Mouse (Mus musculus) stomach, postnatal 0 days (tissue): ENCODE measurements at regions not wholly inside any gene's neighbourhood (a gene's known extent, or its start where the extent isn't known, plus 50 kb on each side); places are given as distances from the start of the nearest gene placed in this dataset.

Experiments used
- ATAC-seq: fragments of 200-750 bp; cut with Nextera tagmentation; 2 replicates; pipeline ENCODE4 v1.8.0; 2017; ENCODE audit not compliant: low FRiP score, low TSS enrichment
- DNase-seq: peaks from one replicate; pipeline ENCODE4 v3.0.0-alpha.2; 2016; ENCODE audit warnings: low spot score
- H3K27ac ChIP-seq: fragments of 300-500 bp; sonication (generic); replicated peaks from 2 replicates; pipeline ENCODE4 v1.5.1; 2014; ENCODE audit warnings: mild to moderate bottlenecking, control low read depth
- H3K27me3 ChIP-seq: fragments of 300-500 bp; sonication (generic); 2 replicates; pipeline ENCODE4 v1.6.1; 2014; ENCODE audit warnings: low read length; ENCODE audit not compliant: control insufficient read depth, insufficient read depth
- H3K36me3 ChIP-seq: fragments of 300-500 bp; sonication (generic); 2 replicates; pipeline ENCODE4 v1.6.1; 2014; ENCODE audit warnings: low read length, mixed read lengths; ENCODE audit not compliant: control insufficient read depth, insufficient read depth
- H3K4me1 ChIP-seq: fragments of 300-500 bp; sonication (generic); replicated peaks from 2 replicates; pipeline ENCODE4 v1.6.1; 2014; ENCODE audit warnings: antibody characterized with exemption; ENCODE audit not compliant: control insufficient read depth, insufficient read depth
- H3K4me2 ChIP-seq: fragments of 300-500 bp; sonication (generic); replicated peaks from 2 replicates; pipeline ENCODE4 v1.6.1; 2014; ENCODE audit warnings: low read depth, mild to moderate bottlenecking, control low read depth, moderate library complexity
- H3K4me3 ChIP-seq: fragments of 300-500 bp; sonication (generic); 2 replicates; pipeline ENCODE4 v1.5.1; 2014; ENCODE audit warnings: low read depth, low read length, control low read depth
- H3K9ac ChIP-seq: fragments of 300-500 bp; sonication (generic); 2 replicates; pipeline ENCODE4 v1.6.1; 2014; ENCODE audit warnings: mild to moderate bottlenecking, low read length, control low read depth, mixed read lengths
- H3K9me3 ChIP-seq: fragments of 300-500 bp; sonication (generic); 2 replicates; pipeline ENCODE4 v1.6.1; 2016; ENCODE audit warnings: low read length; ENCODE audit not compliant: control insufficient read depth
- CTCF ChIP-seq: IDR thresholded peaks from 2 replicates; pipeline ENCODE4 v1.5.1; 2016; ENCODE audit warnings: antibody characterized with exemption, low read depth, mild to moderate bottlenecking, moderate library complexity
- EP300 ChIP-seq: optimal IDR thresholded peaks from 2 replicates; pipeline ENCODE3; 2016; ENCODE audit warnings: antibody characterized with exemption
- WGBS: fragments of 180-500 bp; shearing (Covaris S2); extraction: QIAGEN DNeasy Blood & Tissue Kit; methylation state at CpG from one replicate; pipeline ENCODE4 v1.1.7; 2014; 5-methylcytosine and 5-hydroxymethylcytosine counted together

- Histone ChIP-seq H3K9ac (no peak overlapping the region), H3K27ac (no peak overlapping the region), H3K9me3 (no peaks in the 10 kb centered on the region), H3K4me3 (no peak overlapping the region), H3K4me1 (no peaks in the 10 kb centered on the region), H3K27me3 (no peaks in the 10 kb centered on the region), H3K4me2 (no peak overlapping the region), H3K36me3 (no peaks in the 10 kb centered on the region)
- 65% methylated on average over 1 of the region's 1 CpGs for WGBS
- DNase-seq, result no peak
- ATAC-seq, result no peak
- TF ChIP-seq CTCF (no peak), EP300 (no peak)
Measured at GRCm38 (mm10) chrX:11945280-11945679, 214.9 kb downstream of the Bcor start.

GRCm38 (mm10) chrX:11952193-11952592, 208.0 kb downstream of the Bcor start:
- H3K27me3 ChIP-seq, result no peaks in the 10 kb centered on the region
- no peak overlapping the region for H3K4me2 ChIP-seq
- WGBS, result 11% methylated on average over 2 of the region's 2 CpGs
- no peak overlapping the region for H3K9ac ChIP-seq
- H3K9me3 ChIP-seq, result no peaks in the 10 kb centered on the region
- H3K27ac ChIP-seq, result no peak overlapping the region
- no peak for ATAC-seq
- no peak overlapping the region for H3K4me3 ChIP-seq
- H3K36me3 ChIP-seq, result no peaks in the 10 kb centered on the region
- no peak for TF ChIP-seq EP300
- no peak for TF ChIP-seq CTCF
- DNase-seq, result no peak
- H3K4me1 ChIP-seq, result no peaks in the 10 kb centered on the region

GRCm38 (mm10) chrX:11956194-11956593, 204.0 kb downstream of the Bcor start:
- Histone ChIP-seq H3K27ac (no peak overlapping the region), H3K4me2 (no peak overlapping the region), H3K4me3 (no peak overlapping the region), H3K9me3 (no peaks in the 10 kb centered on the region), H3K27me3 (no peaks in the 10 kb centered on the region), H3K9ac (no peak overlapping the region), H3K36me3 (no peaks in the 10 kb centered on the region), H3K4me1 (no peaks in the 10 kb centered on the region)
- no peak for DNase-seq
- no peak for ATAC-seq
- TF ChIP-seq EP300 (no peak), CTCF (no peak)
- WGBS, result 82% methylated on average over 3 of the region's 3 CpGs

GRCm38 (mm10) chrX:11957011-11957410, 203.1 kb downstream of the Bcor start:
- Histone ChIP-seq H3K36me3 (no peaks in the 10 kb centered on the region), H3K27me3 (no peaks in the 10 kb centered on the region), H3K27ac (no peak overlapping the region), H3K4me3 (no peak overlapping the region), H3K4me2 (no peak overlapping the region), H3K4me1 (no peaks in the 10 kb centered on the region), H3K9ac (no peak overlapping the region), H3K9me3 (no peaks in the 10 kb centered on the region)
- WGBS, result 48% methylated on average over 6 of the region's 6 CpGs
- DNase-seq, result no peak
- TF ChIP-seq CTCF (no peak), EP300 (no peak)
- no peak for ATAC-seq

GRCm38 (mm10) chrX:11959871-11960552, 200.1 kb downstream of the Bcor start:
- Histone ChIP-seq H3K27ac (no peak overlapping the region), H3K36me3 (no peaks in the 10 kb centered on the region), H3K27me3 (no peaks in the 10 kb centered on the region), H3K4me1 (no peaks in the 10 kb centered on the region), H3K4me3 (no peak overlapping the region), H3K9ac (no peak overlapping the region), H3K4me2 (no peak overlapping the region), H3K9me3 (no peaks in the 10 kb centered on the region)
- DNase-seq (no peak), ATAC-seq (no peak)
- WGBS, result 56% methylated on average over 8 of the region's 8 CpGs
- TF ChIP-seq CTCF, result no peak
- no peak for TF ChIP-seq EP300

- Histone ChIP-seq H3K27me3 (no peaks in the 10 kb centered on the region), H3K4me2 (no peak overlapping the region), H3K27ac (no peak overlapping the region), H3K9ac (no peak overlapping the region), H3K36me3 (no peaks in the 10 kb centered on the region), H3K9me3 (no peaks in the 10 kb centered on the region), H3K4me1 (no peaks in the 10 kb centered on the region), H3K4me3 (no peak overlapping the region)
- WGBS, result 46% methylated on average over 2 of the region's 2 CpGs
- ATAC-seq, result no peak
- no peak for TF ChIP-seq EP300
- no peak for TF ChIP-seq CTCF
- no peak for DNase-seq
Measured at GRCm38 (mm10) chrX:11961350-11961749, 198.8 kb downstream of the Bcor start.
